Mouse (Mus musculus) cerebellum, adult 11-12 months (tissue): ENCODE measurements around the gene Radil.

ENCODE experiments used
- DNase-seq: peaks from one replicate; pipeline ENCODE4 v3.0.0; 2022

The Radil gene

DNA sequence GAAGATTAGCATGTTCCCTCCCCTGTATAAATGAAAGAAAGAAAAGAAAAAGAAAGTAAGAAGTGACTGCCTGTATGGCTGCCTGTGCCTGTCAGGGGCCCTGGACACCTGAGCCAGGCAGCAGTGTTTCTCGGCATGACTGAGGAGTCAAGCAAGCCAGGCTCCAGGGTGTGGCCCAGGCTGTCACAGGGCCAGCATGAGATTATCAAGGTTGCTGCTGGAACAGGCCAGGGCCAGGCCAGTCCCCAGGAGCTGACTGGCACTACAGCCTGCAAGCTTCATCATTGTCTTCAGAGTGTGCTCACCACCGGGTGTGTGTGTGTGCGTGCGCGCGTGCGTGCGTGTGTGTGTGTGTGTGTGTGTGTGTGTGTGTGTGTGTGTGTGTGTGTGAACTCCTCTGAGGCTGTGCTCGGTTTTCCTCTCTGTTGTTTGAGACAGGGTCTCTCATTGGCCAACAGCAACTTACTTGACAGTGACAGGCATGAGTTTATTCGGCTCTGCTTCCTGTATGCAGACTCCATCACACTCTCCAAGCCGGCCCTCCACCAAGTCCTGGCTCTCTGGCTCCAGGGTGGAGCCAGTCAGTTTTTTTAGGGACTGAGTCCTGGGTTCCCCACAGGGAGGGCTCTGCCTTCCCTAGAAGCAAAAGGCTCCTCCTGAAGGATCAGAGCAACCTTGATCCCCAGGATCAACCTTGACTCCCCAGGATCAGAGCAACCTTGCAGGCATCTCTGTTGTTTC is 105.9 kb downstream of the Radil start:
- no peak for DNase-seq

DNA sequence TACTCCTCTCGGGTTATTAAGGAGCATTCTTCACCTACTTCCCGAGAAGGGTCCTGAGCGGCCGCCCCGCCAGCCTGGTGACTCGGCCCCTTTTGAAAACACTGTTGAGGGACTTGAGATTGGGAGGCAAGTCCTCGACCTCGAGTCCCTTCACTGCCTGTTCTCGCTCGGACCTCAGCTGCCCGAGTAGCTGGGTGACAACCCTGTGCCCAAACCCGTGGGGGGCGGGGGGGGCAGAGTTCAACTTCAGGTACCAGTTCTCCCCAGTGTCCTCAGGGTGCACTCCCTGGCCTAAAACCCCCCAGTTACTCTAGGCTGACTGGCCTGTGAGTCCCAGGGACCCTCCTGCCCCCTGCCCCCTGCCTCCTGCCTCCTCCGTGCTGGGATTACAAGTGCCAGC is 106.9 kb downstream of the Radil start:
- no peak for DNase-seq

DNA sequence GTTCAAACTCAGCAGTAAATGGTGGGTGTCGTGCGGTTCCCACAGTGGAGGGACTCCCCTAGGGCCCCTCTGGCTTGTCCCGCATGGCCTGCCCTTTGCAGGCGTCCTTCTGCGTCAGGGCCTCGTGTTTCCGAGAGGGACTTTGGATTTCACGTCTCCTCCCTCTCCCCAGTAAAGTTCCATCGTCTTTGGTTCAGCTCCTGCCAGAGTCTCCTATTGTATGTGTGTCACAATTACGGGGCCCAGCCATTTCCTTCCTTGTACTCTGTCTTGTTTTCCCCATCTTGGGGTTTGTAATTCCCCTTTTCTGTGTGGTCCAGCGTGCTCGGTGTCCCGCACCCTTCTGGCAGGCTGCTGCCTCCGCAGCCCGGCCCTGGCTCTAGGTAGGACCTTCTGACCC is 107.4 kb downstream of the Radil start:
- DNase-seq, result no peak

DNA sequence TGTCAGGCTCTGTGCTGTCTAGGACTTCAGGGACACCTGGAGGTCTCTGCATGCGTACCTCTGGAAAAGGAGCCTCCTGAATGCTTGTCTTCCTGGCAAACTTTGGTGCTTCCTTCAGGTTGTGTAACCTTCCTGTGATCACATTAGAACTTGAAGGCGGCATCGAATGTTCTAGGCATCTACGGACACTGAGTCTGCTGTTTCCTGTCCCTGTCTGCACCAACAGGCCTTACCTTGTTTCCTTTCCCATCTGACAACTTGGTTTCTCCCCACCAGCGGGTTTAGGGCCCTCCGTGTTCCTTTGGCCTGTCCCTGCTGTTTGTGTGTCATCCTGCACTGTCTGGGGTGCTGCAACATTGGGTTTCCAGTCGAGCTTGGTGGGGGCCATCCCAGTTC is 108.9 kb downstream of the Radil start:
- DNase-seq, result no peak

DNA sequence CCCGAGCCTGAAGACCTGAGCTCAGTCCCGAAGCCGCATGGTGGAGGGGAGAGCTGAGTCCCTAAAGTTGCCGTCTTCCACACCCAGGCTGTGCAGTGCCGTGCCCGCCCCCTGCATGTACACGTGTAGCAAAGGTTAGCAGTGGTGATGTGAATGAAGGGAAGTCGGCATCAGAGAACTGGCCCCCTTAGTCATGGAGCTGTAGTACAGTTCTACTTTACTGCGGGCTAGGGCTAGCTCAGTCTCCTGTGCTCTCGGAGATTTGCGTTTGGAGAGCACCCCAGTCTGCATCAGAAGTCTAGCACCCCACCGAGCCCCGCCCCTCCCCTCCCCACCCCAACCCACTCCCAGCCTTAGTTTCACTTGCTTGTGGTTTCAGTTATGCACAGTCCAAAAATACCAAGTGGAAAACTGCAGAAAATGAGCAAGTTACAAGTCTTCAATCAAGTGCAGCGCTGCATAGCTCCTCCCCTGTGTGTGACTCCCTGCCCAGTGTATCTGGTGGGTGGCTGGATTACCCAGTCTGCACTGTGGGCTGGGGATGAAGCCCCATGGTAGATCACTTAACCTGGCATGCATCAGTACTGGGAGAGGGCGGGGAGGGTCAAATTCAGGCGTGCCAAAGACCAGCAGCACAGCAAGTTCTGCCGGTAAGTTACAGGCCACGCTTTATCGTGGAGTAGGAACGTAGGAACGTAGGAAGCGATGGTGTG is 109.4 kb downstream of the Radil start:
- DNase-seq, result no peak

DNA sequence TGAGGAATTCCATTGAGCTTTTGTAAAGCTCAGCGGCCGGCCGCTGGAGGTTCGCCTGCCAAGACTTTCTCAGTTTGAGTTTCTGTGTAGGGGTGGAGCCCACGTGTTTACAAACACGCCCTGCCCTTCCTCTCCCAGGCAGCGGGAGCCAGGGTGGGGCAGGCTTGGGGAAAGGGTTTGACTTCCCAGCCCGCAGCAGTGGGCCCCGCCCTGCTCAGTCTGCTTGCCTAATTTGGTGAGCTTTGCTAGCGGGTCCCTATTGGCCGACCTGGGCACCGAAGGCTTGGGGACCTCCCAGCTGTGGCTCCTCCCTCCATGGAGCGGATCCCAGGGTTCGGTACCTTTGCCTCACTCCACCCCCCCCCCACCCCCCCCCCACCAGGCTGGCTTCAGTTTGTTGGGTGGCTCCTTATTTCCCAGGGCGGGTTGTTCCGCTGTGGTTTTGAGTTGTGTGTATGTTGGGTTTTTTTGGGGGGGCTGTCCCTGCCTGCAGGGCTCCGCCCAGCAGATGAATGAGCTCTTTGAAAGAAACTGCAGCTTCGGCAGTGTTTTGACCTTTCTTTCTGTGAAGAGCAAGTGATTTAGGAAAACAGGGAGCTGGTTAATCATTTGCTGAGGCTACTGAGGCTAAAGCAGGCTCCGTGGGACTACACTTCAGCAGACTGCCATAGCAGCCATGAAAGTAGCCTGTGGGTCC is 110.3 kb downstream of the Radil start:
- peak; percentile 48 for DNase-seq

DNA sequence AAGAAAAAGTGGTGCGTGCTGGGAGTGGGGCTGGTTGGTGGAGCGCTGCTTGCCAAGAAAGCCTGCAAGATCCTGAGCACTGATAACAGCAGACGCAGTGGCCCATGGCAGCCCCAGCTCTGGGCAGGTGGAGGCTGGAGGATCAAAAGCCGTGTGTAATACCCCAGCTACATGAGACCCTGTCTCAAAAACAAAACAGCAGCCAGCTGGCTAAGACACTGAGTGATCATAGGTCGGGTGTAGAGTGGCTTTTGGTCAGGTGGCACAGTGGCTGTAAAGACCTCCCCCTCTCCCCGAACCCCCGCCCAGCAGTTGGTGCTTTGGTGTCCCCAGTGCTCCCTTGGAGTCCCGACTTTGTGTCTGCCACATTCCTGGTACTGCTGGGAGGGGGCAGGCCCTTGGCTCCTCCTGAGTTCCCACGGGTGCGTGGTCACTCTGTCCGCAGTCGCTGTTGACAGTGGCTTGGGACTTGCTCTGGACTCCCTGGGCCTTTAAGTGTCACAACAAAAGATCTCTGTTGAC is 110.9 kb downstream of the Radil start:
- no peak for DNase-seq

DNA sequence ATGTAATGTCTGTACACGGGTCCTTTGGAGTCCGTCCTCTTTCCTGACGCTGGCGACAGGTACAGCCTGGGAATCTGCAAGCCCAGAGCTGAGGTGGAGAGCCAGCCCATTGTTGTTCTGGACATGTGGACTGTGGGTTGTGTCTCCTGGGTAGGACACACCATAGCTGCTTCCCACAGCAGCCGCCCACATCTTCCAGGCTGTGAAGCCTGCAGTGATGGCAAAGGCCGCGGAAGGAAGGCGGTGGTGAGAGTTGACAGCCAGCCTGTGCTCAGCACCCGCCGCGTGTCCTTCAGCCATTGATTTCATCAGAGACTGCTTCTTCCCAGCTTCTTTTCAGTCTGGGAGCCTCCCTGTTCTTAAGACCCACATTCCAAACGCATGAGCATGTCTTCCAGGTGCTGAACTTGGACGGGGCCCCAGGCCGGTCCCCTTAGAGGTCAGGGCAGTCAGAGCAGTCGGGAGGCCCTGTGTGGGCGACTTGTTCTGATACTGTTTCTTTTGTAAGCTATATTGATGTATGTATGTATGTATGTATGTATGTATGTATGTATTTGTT is 112.4 kb downstream of the Radil start:
- DNase-seq, result no peak

DNA sequence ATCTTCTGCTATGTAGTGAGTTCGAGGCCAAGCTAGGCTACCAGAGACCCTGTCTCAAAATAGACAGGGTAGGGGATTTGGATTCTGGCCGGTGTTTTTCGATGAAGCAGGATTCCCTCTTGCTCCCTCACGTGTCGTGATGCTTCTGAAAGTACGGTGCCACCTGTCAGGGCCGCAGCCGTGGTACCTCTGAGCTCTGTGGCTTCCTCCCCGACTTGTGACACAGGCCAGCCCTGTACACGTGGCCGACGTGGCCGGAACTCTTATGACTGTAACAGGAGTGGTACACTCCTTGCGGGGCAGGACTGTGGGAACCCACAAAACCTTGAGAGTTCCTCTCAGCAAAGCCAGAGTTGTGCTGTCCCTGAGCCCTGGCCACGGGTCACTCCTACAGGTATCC is 115.2 kb downstream of the Radil start:
- DNase-seq, result no peak
